Mouse (Mus musculus): ENCODE measurements around the gene Asb11. TPM values are rescaled to one million over a fixed set of nuclear protein-coding genes. Genes with fewer than 3 reads are reported as not detected.

The Asb11 gene
- 8.8 and 9.9 TPM in 2 replicates for polyA plus RNA-seq (2015; fragmentation: Nextera tagmentation; extraction: Ambion mirVana)

DNA sequence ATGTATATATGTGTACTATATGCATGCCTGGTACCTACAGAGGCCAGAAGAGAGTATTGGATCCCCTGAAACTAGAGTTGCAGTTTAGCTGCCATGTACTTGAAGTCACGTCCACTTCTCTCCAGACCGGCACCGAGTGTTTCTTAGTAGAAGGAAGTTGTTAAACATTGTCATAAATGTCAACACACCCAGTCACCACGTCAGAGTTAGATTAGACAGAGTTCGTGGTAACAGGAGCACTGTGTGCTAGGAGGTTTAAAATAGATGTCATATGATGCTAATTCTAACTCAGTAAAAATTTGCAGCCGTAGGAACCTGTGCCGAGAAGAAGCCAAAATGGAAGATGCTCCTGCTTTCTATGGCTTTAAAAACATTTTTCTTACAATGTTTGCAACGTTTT, at the start of gene Asb11:
TSS of gene Asb11 (plus strand) at position 286 of the 400 bp plus-strand sequence.
- WGBS: 45% methylated on average over 8 of the region's 8 CpGs
- H3K36me3 ChIP-seq (ENCODE audit: control insufficient read depth, insufficient read depth): peaks cover 5% of the 10 kb centered on the region; the same call in 1 of the 2 replicates
- H3K4me1 ChIP-seq (replicated peaks; ENCODE audit: control insufficient read depth, insufficient read depth, low read length): no peaks in the 10 kb centered on the region
- no peak for TF ChIP-seq CTCF (IDR thresholded peaks at IDR 0.05; ENCODE audit: low read depth)
- H3K4me2 ChIP-seq (replicated peaks; ENCODE audit: low read depth): 0 out of 2 replicates have a peak within 1 kb of the TSS, but pooled peaks have one; percentile 6
- H3K27ac ChIP-seq (ENCODE audit: low read depth, low read length): no peak within 1 kb of the TSS
- H3K27me3 ChIP-seq (replicated peaks; ENCODE audit: control insufficient read depth, insufficient read depth, low read length): no peaks in the 10 kb centered on the region
- no peak within 1 kb of the TSS for H3K9ac ChIP-seq (ENCODE audit: low read depth, low read length)
- peak; percentile 84 for ATAC-seq
- H3K9me3 ChIP-seq (ENCODE audit: control insufficient read depth): no peaks in the 10 kb centered on the region
- no peak within 1 kb of the TSS for H3K4me3 ChIP-seq (ENCODE audit: low read depth, low read length)

- H3K9me3 ChIP-seq (ENCODE audit: control insufficient read depth): no peaks in the 10 kb centered on the region
- no peak overlapping the region for H3K4me3 ChIP-seq (ENCODE audit: low read depth, low read length)
- no peak overlapping the region for H3K27ac ChIP-seq (ENCODE audit: low read depth, low read length)
- no peaks in the 10 kb centered on the region for H3K36me3 ChIP-seq (ENCODE audit: control insufficient read depth, insufficient read depth)
- no peak for TF ChIP-seq CTCF (IDR thresholded peaks at IDR 0.05; ENCODE audit: low read depth)
- WGBS: 71% methylated on average over 4 of the region's 4 CpGs
- no peak overlapping the region for H3K9ac ChIP-seq (ENCODE audit: low read depth, low read length)
- no peak overlapping the region for H3K4me2 ChIP-seq (replicated peaks; ENCODE audit: low read depth)
- ATAC-seq: no peak
- H3K27me3 ChIP-seq (replicated peaks; ENCODE audit: control insufficient read depth, insufficient read depth, low read length): 0 out of 2 replicates have a peak, but pooled peaks cover 3% of the 10 kb centered on the region
- no peaks in the 10 kb centered on the region for H3K4me1 ChIP-seq (replicated peaks; ENCODE audit: control insufficient read depth, insufficient read depth, low read length)
Measured at GRCm38 (mm10) chrX:164394091-164394490, 42.7 kb upstream of the Asb11 start.

DNA sequence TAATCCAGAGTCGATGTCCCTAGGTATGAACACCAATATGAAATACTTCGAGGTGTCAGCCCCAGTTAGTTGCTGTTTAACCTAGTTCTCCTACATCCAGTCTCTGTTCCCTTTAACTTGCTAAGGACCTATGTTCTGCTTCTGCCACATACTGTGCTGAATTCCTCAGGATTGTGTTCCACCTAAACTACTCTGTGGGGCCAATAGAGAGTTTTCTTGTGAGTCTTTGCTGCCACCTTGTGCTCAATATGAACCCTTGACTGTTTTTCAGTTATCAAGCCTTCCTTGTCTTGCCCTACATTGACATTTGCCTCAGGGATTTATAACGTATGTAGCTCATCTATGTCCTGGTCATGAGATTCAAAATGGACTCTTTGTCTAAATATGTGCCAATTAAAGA, 38.3 kb upstream of the Asb11 start:
- H3K4me2 ChIP-seq (replicated peaks; ENCODE audit: low read depth): no peak overlapping the region
- no peak overlapping the region for H3K4me3 ChIP-seq (ENCODE audit: low read depth, low read length)
- H3K27ac ChIP-seq (ENCODE audit: low read depth, low read length): no peak overlapping the region
- no peaks in the 10 kb centered on the region for H3K4me1 ChIP-seq (replicated peaks; ENCODE audit: control insufficient read depth, insufficient read depth, low read length)
- no peak overlapping the region for H3K9ac ChIP-seq (ENCODE audit: low read depth, low read length)
- H3K9me3 ChIP-seq (ENCODE audit: control insufficient read depth): no peaks in the 10 kb centered on the region
- 65% methylated on average over 3 of the region's 3 CpGs for WGBS
- TF ChIP-seq CTCF (IDR thresholded peaks at IDR 0.05; ENCODE audit: low read depth): peak; percentile 76
- 0 out of 2 replicates have a peak, but pooled peaks cover 3% of the 10 kb centered on the region for H3K27me3 ChIP-seq (replicated peaks; ENCODE audit: control insufficient read depth, insufficient read depth, low read length)
- H3K36me3 ChIP-seq (ENCODE audit: control insufficient read depth, insufficient read depth): no peaks in the 10 kb centered on the region
- ATAC-seq: no peak

DNA sequence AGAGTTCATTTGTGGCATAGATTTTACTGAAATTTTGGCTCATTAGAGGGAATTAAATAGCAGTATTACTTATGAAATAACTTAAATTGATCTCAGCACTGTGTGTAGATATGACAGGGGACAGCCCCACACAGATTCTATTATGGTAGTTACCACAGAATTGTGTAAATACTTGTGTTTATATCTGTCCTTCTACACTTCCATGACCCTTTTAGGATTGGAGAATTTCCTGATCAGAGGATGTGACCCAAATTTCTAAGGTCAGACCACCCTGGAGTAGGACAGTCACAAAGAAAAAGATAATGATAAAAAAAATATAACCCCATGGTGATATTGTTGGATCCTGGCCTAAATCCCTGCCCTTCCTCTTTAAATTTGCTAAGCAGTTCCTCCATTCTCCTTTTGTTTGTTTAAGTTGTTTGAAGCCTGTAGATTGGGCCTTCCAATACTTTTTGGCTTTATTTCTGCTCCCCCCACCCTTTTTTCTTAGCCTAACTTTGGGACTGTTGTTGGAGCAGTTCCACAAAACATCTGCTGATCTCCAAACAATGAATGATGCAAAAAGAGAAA, 31.6 kb upstream of the Asb11 start:
- Histone ChIP-seq H3K9me3 (ENCODE audit: control insufficient read depth) (no peaks in the 10 kb centered on the region), H3K4me2 (replicated peaks; ENCODE audit: low read depth) (no peak overlapping the region), H3K9ac (ENCODE audit: low read depth, low read length) (no peak overlapping the region), H3K27me3 (replicated peaks; ENCODE audit: control insufficient read depth, insufficient read depth, low read length) (no peaks in the 10 kb centered on the region), H3K4me1 (replicated peaks; ENCODE audit: control insufficient read depth, insufficient read depth, low read length) (no peaks in the 10 kb centered on the region), H3K36me3 (ENCODE audit: control insufficient read depth, insufficient read depth) (no peaks in the 10 kb centered on the region), H3K4me3 (ENCODE audit: low read depth, low read length) (no peak overlapping the region), H3K27ac (ENCODE audit: low read depth, low read length) (no peak overlapping the region)
- no peak for ATAC-seq
- no peak for TF ChIP-seq CTCF (IDR thresholded peaks at IDR 0.05; ENCODE audit: low read depth)

DNA sequence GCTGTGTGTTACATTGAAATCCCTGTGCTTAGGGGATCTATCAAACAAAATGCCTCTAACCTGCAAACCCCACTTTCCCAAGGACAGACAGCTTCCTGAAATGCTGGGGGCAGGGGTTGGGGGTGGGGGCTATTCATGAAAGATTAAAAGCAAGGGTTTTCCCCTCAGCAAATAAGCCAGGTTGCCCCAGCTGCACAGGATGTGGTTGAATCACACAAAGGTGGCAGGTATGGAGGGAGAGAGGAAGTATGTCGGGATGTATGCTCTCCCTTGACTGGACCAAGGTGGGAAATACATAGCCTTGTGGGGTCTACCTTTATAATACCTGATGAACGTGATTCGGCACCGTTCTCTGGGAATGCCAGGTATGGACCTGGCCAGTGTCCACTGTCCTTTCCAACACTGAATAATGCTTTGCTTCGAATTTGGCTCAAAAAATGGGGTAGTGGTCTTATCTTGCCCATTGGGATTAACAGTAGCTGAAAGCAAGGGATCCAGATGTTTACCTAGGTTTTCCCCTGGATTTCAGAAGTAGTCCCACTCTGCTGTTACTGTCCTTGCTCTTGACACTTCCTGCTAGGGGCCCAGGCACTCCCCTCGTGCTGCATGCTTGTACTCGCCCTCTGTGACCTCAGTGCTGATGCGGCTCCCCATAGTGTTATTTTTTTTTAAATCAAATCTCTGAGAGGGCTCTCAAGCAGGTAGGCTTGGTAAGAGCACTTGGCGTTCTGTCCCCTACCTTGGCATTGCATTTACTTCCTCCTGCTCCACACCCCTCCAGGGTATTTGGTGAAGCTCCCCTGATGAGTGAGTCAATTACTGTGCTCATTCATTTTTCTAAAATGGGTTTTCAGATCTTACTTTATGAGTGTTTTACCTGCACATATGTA, 30.4 kb upstream of the Asb11 start:
- no peak for ATAC-seq
- Histone ChIP-seq H3K27ac (ENCODE audit: low read depth, low read length) (no peak overlapping the region), H3K4me1 (replicated peaks; ENCODE audit: control insufficient read depth, insufficient read depth, low read length) (no peaks in the 10 kb centered on the region), H3K4me2 (replicated peaks; ENCODE audit: low read depth) (no peak overlapping the region), H3K27me3 (replicated peaks; ENCODE audit: control insufficient read depth, insufficient read depth, low read length) (no peaks in the 10 kb centered on the region), H3K9ac (ENCODE audit: low read depth, low read length) (no peak overlapping the region), H3K36me3 (ENCODE audit: control insufficient read depth, insufficient read depth) (no peaks in the 10 kb centered on the region), H3K4me3 (ENCODE audit: low read depth, low read length) (no peak overlapping the region), H3K9me3 (ENCODE audit: control insufficient read depth) (no peaks in the 10 kb centered on the region)
- 71% methylated on average over 9 of the region's 9 CpGs for WGBS
- no peak for TF ChIP-seq CTCF (IDR thresholded peaks at IDR 0.05; ENCODE audit: low read depth)

DNA sequence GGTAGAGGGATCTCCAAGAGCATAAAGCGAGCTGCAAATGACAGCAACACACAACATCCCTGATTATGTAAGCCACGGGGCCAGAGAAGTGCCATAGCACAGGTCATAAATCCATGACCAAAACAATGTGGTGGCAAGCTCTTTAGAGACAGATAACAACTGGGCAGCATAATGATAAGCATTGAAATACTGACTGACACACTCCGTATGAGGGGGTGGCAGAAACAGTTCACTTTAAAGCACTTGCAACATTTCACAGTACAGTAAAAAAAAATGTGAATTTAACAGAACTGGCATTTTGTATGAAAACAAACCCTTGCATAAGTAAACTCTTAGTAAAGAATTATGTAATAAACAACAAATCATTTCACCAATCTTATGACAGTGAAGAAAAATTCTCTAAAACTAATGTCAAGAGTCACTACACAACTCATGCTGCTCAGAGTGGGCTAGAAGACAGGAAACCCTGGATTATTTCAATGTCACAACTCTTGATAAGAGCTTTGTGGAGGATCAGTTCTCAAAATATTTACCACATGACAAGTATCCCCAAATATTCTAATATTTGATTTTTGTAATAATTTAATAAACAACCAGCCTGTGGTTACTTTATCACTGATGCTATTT, 28.4 kb upstream of the Asb11 start:
- Histone ChIP-seq H3K4me2 (replicated peaks; ENCODE audit: low read depth) (no peak overlapping the region), H3K27me3 (replicated peaks; ENCODE audit: control insufficient read depth, insufficient read depth, low read length) (no peaks in the 10 kb centered on the region), H3K9ac (ENCODE audit: low read depth, low read length) (no peak overlapping the region), H3K27ac (ENCODE audit: low read depth, low read length) (no peak overlapping the region), H3K4me3 (ENCODE audit: low read depth, low read length) (no peak overlapping the region), H3K4me1 (replicated peaks; ENCODE audit: control insufficient read depth, insufficient read depth, low read length) (no peaks in the 10 kb centered on the region), H3K36me3 (ENCODE audit: control insufficient read depth, insufficient read depth) (no peaks in the 10 kb centered on the region), H3K9me3 (ENCODE audit: control insufficient read depth) (no peaks in the 10 kb centered on the region)
- no peak for TF ChIP-seq CTCF (IDR thresholded peaks at IDR 0.05; ENCODE audit: low read depth)
- WGBS: 47% methylated on average over 3 of the region's 3 CpGs
- ATAC-seq: no peak

All from intestine, postnatal 0 days (tissue).